Mouse (Mus musculus): ENCODE data around the gene Isca2.

Isca2 gene

GRCm38 (mm10) chr12:84819236-84820168 is 46.5 kb downstream of the Isca2 start:
- peak in 1 of 2 experiments; percentile 79 for DNase-seq

GRCm38 (mm10) chr12:84823601-84824000 is 50.5 kb downstream of the Isca2 start:
- DNase-seq: peak in 1 of 2 experiments; percentile 41

- no peak for DNase-seq
Measured at GRCm38 (mm10) chr12:84824203-84824602, 51.2 kb downstream of the Isca2 start.

Data from lung, postnatal 4 days (tissue).